Mouse (Mus musculus) neutrophil, adult 83 days (primary cell): ENCODE measurements around the gene Actl7b. TPM values are rescaled to one million over a fixed set of nuclear protein-coding genes. Genes with fewer than 3 reads are reported as not detected.

Source experiments
- total RNA-seq, 2 experiments: library from RNA; stranded (reverse); gene quantifications; one replicate each; pipeline ENCODE4 v1.2.4; 2023

Gene Actl7b
- 1 to 10 TPM in 1 of 2 experiments, under 1 TPM in 1; 0.94 to 1.3 TPM for total RNA-seq

GRCm38 (mm10) chr4:56741041-56741493 lies at the start of gene Actl7b:
Actl7b (minus strand) TSS chr4:56741443.

DNA sequence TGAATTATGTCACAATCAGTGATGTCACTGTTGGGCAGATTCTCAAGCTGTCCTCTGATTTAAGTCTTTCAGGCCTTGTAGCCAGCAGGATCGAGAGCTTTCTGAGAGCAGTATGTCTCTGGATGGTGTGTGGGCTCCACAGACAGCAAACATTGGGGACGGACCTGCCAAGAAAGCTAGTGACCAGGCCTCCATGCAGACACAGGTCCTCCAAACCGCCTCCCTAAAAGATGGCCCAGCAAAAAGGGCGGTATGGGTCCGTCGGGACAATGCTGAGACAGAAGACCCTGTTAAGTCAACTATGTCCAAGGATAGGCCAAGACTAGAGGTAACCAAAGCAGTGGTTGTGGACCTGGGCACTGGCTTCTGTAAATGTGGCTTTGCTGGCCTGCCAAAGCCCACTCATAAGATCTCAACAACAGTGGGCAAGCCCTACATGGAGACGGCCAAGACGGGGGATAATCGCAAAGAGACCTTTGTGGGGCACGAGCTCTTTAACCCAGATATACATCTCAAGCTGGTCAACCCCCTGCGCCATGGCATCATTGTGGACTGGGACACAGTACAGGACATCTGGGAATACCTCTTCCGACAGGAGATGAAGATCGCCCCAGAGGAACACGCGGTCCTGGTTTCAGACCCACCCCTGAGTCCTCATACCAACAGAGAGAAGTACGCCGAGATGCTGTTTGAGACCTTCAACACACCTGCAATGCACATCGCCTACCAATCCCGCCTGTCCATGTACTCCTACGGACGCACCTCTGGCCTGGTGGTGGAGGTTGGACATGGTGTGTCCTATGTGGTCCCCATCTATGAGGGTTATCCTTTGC lies 2.3 kb upstream of the Actl7b start, which contains the start of gene Actl7a:
Gene Actl7a (plus strand): TSS at position 51 of the 833 bp plus-strand sequence.

GRCm38 (mm10) chr4:56740020-56740485 lies 1.2 kb downstream of the Actl7b start, which contains the start of gene Gm26657:
Gm26657 (plus strand) TSS chr4:56740070.

Other genes starting within 250 kb of the Actl7b start
- not detected for gene Gm26657, start 1.4 kb downstream of the Actl7b start, total RNA-seq
- gene Actl7a, start 2.0 kb upstream of the Actl7b start, total RNA-seq, result not detected
- 10 to 100 TPM; 64.7 to 76.2 TPM for gene Elp1, start 60.9 kb upstream of the Actl7b start, total RNA-seq
- 1 to 10 TPM; 7.6 to 8.9 TPM for gene Fam206a, start 60.9 kb upstream of the Actl7b start, total RNA-seq
- gene Ctnnal1, start 123.7 kb upstream of the Actl7b start, total RNA-seq, result 1 to 10 TPM; 2.0 to 2.7 TPM
- 10 to 100 TPM; 15.9 to 16.9 TPM for gene Tmem245, start 206.0 kb upstream of the Actl7b start, total RNA-seq
- not detected for gene Frrs1l, start 248.9 kb upstream of the Actl7b start, total RNA-seq